Mouse (Mus musculus) forebrain, postnatal 0 days (tissue): Measurements from ENCODE around the gene Olfr1320. TPM values are rescaled to one million over a fixed set of nuclear protein-coding genes. Genes with fewer than 3 reads are reported as not detected.
"Not testable (repeated sequence)": the region's sequence is repeated elsewhere in the genome, so short reads cannot be mapped to it uniquely, and the experiment has no call there.

Experiments
- ATAC-seq: fragments of 200-750 bp; cut with Nextera tagmentation; 2 replicates; pipeline ENCODE4 v1.8.0; 2017; ENCODE audit warnings: mild to moderate bottlenecking, moderate library complexity
- DNase-seq: peaks from one replicate; pipeline ENCODE4 v3.0.0-alpha.2; 2015
- H3K27ac ChIP-seq: fragments of 300-500 bp; sonication (generic); 2 replicates; pipeline ENCODE4 v1.5.1; 2014; ENCODE audit warnings: low read depth, mild to moderate bottlenecking, antibody characterized with exemption, low read length, moderate library complexity, mixed read lengths
- H3K27me3 ChIP-seq: fragments of 300-500 bp; sonication (generic); 2 replicates; pipeline ENCODE4 v1.6.1; 2014; ENCODE audit warnings: mild to moderate bottlenecking, low read length, mixed read lengths; ENCODE audit not compliant: insufficient read depth
- H3K36me3 ChIP-seq: fragments of 300-500 bp; sonication (generic); 2 replicates; pipeline ENCODE4 v1.6.1; 2014; ENCODE audit warnings: mild to moderate bottlenecking, moderate library complexity; ENCODE audit not compliant: insufficient read depth
- H3K4me1 ChIP-seq: fragments of 300-500 bp; sonication (generic); 2 replicates; pipeline ENCODE4 v1.6.1; 2014; ENCODE audit warnings: antibody characterized with exemption; ENCODE audit not compliant: insufficient read depth
- H3K4me2 ChIP-seq: fragments of 300-500 bp; sonication (generic); 2 replicates; pipeline ENCODE4 v1.6.1; 2014; ENCODE audit warnings: low read depth, mild to moderate bottlenecking, moderate library complexity
- H3K4me3 ChIP-seq: fragments of 300-500 bp; sonication (generic); 2 replicates; pipeline ENCODE4 v1.5.1; 2014; ENCODE audit warnings: low read depth, low read length, mixed read lengths
- H3K9ac ChIP-seq: fragments of 300-500 bp; sonication (generic); 2 replicates; pipeline ENCODE4 v1.6.1; 2014; ENCODE audit warnings: mild to moderate bottlenecking
- H3K9me3 ChIP-seq: fragments of 300-500 bp; sonication (generic); 2 replicates; pipeline ENCODE4 v1.6.1; 2016; ENCODE audit warnings: low read length
- CTCF ChIP-seq: sonication (generic); IDR thresholded peaks from 2 replicates; pipeline ENCODE4 v1.5.1; 2016; ENCODE audit warnings: antibody characterized with exemption, control low read depth, low read depth
- WGBS: fragments of 180-500 bp; shearing (Covaris S2); extraction: QIAGEN DNeasy Blood & Tissue Kit; methylation state at CpG from one replicate; pipeline ENCODE4 v1.1.7; 2014; 5-methylcytosine and 5-hydroxymethylcytosine counted together
- polyA plus RNA-seq: library from polyadenylated mRNA; unstranded; fragments of >200 nt; fragmentation: Nextera tagmentation; extraction: Ambion mirVana; gene quantifications from 2 replicates; pipeline ENCODE4 v1.2.1, GENCODE M21; 2015
- total RNA-seq: library from RNA; depleted of rRNA; stranded (reverse); fragments of >200 nt; gene quantifications from 2 replicates; pipeline ENCODE4 v1.2.3, GENCODE M21; 2014; rRNA removed

The Olfr1320 gene
- total RNA-seq (not detected in 2 replicates), polyA plus RNA-seq (not detected in 2 replicates)

GRCm38 (mm10) chrX:49672033-49672432 lies at the start of gene Olfr1320:
Olfr1320 (plus strand) TSS chrX:49672333.
- WGBS = 89% methylated on average over 1 of the region's 1 CpGs
- ATAC-seq = no peak

GRCm38 (mm10) chrX:49627566-49627965 lies 44.6 kb upstream of the Olfr1320 start:
- DNase-seq = no peak
- Histone ChIP-seq H3K27me3 (no peaks in the 10 kb centered on the region), H3K27ac (no peak overlapping the region), H3K9ac (no peak overlapping the region), H3K36me3 (no peaks in the 10 kb centered on the region), H3K9me3 (no peaks in the 10 kb centered on the region), H3K4me3 (no peak overlapping the region), H3K4me1 (no peaks in the 10 kb centered on the region), H3K4me2 (no peak overlapping the region)
- no peak for TF ChIP-seq CTCF
- no peak for ATAC-seq

More at GRCm38 (mm10) chrX:49672033-49672432, at the start of gene Olfr1320:
- H3K27me3 ChIP-seq = no peaks in the 10 kb centered on the region
- no peak within 1 kb of the TSS for H3K9ac ChIP-seq
- no peaks in the 10 kb centered on the region for H3K4me1 ChIP-seq
- H3K4me2 ChIP-seq = no peak within 1 kb of the TSS
- no peak within 1 kb of the TSS for H3K27ac ChIP-seq
- no peak for TF ChIP-seq CTCF
- no peaks in the 10 kb centered on the region for H3K9me3 ChIP-seq
- H3K4me3 ChIP-seq = no peak within 1 kb of the TSS
- H3K36me3 ChIP-seq = no peaks in the 10 kb centered on the region
- DNase-seq = no peak

- 78% methylated on average over 2 of the region's 2 CpGs for WGBS
- no peaks in the 10 kb centered on the region for H3K9me3 ChIP-seq
- DNase-seq (no peak), ATAC-seq (no peak)
- H3K27me3 ChIP-seq = no peaks in the 10 kb centered on the region
- H3K4me1 ChIP-seq = no peaks in the 10 kb centered on the region
- no peak for TF ChIP-seq CTCF
- H3K4me2 ChIP-seq = no peak overlapping the region
- H3K36me3 ChIP-seq = no peaks in the 10 kb centered on the region
- H3K27ac ChIP-seq = no peak overlapping the region
- H3K4me3 ChIP-seq = no peak overlapping the region
- H3K9ac ChIP-seq = no peak overlapping the region
Measured at GRCm38 (mm10) chrX:49631195-49631594, 40.9 kb upstream of the Olfr1320 start.

GRCm38 (mm10) chrX:49660781-49661180 lies 11.4 kb upstream of the Olfr1320 start:
- H3K4me3 ChIP-seq, H3K4me1 ChIP-seq, H3K4me2 ChIP-seq, H3K36me3 ChIP-seq, H3K27ac ChIP-seq, H3K9me3 ChIP-seq, DNase-seq, H3K9ac ChIP-seq, H3K27me3 ChIP-seq, ATAC-seq: not testable (repeated sequence)
- 93% methylated on average over 29 of the region's 29 CpGs for WGBS

Other genes with a start within 250 kb of the Olfr1320 start
- 3.0 and 5.3 TPM in 2 replicates for gene Arhgap36, start 208.4 kb upstream of the Olfr1320 start, total RNA-seq
- 3.2 and 5.6 TPM in 2 replicates for gene Arhgap36, start 208.4 kb upstream of the Olfr1320 start, polyA plus RNA-seq
- not detected in 2 replicates for gene Olfr1321, start 62.7 kb downstream of the Olfr1320 start, total RNA-seq
- not detected in 2 replicates for gene Olfr1321, start 62.7 kb downstream of the Olfr1320 start, polyA plus RNA-seq
- 12.1 and 19.2 TPM in 2 replicates for gene Igsf1, start 125.4 kb downstream of the Olfr1320 start, total RNA-seq
- gene Igsf1, start 125.4 kb downstream of the Olfr1320 start, polyA plus RNA-seq = 7.8 and 11.6 TPM in 2 replicates
- not detected in 2 replicates for gene Olfr1322, start 219.2 kb downstream of the Olfr1320 start, total RNA-seq
- not detected in 2 replicates for gene Olfr1322, start 219.2 kb downstream of the Olfr1320 start, polyA plus RNA-seq